Mouse (Mus musculus) CH12.LX (cell line): ENCODE results near the gene Adipor2. TPM values are rescaled to one million over a fixed set of nuclear protein-coding genes. Genes with fewer than 3 reads are reported as not detected.

Source experiments
- DNase-seq: peaks from one replicate; pipeline ENCODE4 v3.0.0-alpha.2; 2013; ENCODE audit errors: extremely low read depth
- H3K27ac ChIP-seq: 2 replicates; pipeline ENCODE4 v1.5.1; 2012; ENCODE audit warnings: low read depth, mild to moderate bottlenecking, control low read depth, moderate library complexity; ENCODE audit not compliant: insufficient read depth
- H3K27me3 ChIP-seq: replicated peaks from 2 replicates; pipeline ENCODE3; 2012; ENCODE audit warnings: inconsistent platforms
- H3K36me3 ChIP-seq, 2 experiments: replicated peaks in 1 of 2; 2 replicates each; pipeline versions ENCODE3 to v1.6.1; 2012; ENCODE audit warnings: inconsistent platforms in 1 of 2, low read length in 1 of 2, mild to moderate bottlenecking in 1 of 2, mixed read lengths in 1 of 2, moderate library complexity in 1 of 2; ENCODE audit not compliant: control insufficient read depth in 1 of 2, insufficient read depth in 1 of 2
- H3K4me1 ChIP-seq, 2 experiments: 2 replicates each; pipeline ENCODE4 v1.6.1; 2012; ENCODE audit warnings: inconsistent platforms in 1 of 2, moderate library complexity in 1 of 2; ENCODE audit not compliant: insufficient read depth in 2 of 2, control insufficient read depth in 1 of 2
- H3K4me2 ChIP-seq: 2 replicates; pipeline ENCODE4 v1.6.1; 2012; ENCODE audit warnings: low read depth, mild to moderate bottlenecking, control low read depth; ENCODE audit not compliant: poor library complexity, insufficient read depth, severe bottlenecking
- H3K4me3 ChIP-seq, 3 experiments: fragments of 150-350 bp in 1 of 3; sonication (generic) in 1 of 3; replicated peaks in 1 of 3; 2 replicates each; pipeline versions ENCODE3 to v1.5.1; 2011 to 2012; ENCODE audit warnings: low read depth in 2 of 3, low read length in 2 of 3, mild to moderate bottlenecking in 2 of 3, moderate library complexity in 2 of 3, control low read depth in 1 of 3, improper control_type of control experiment in 1 of 3, inconsistent platforms in 1 of 3, mixed read lengths in 1 of 3; ENCODE audit not compliant: poor library complexity in 1 of 3
- H3K79me2 ChIP-seq: replicated peaks from 2 replicates; pipeline ENCODE4 v1.6.1; 2012; ENCODE audit warnings: mild to moderate bottlenecking, moderate library complexity; ENCODE audit not compliant: control insufficient read depth, poor library complexity, insufficient read depth, severe bottlenecking; ENCODE audit errors: extremely low read depth
- H3K9ac ChIP-seq: 2 replicates; pipeline ENCODE4 v1.6.1; 2012; ENCODE audit warnings: low read depth, mild to moderate bottlenecking, control low read depth, moderate library complexity; ENCODE audit not compliant: insufficient read depth
- H3K9me3 ChIP-seq: replicated peaks from 2 replicates; pipeline ENCODE3; 2012; ENCODE audit warnings: low read length, inconsistent platforms, mixed read lengths
- BHLHE40 ChIP-seq: IDR thresholded peaks from 2 replicates; pipeline ENCODE4 v1.6.1; 2011; ENCODE audit warnings: mild to moderate bottlenecking, low read depth, low read length, improper control_type of control experiment
- CTCF ChIP-seq, 2 experiments: IDR thresholded peaks in 1 of 2; conservative IDR thresholded peaks in 1 of 2; 2 replicates each; pipeline ENCODE4 v1.5.1; 2011 to 2012; ENCODE audit warnings: low read depth in 2 of 2, low read length in 2 of 2, improper control_type of control experiment in 1 of 2, inconsistent platforms in 1 of 2, mild to moderate bottlenecking in 1 of 2, moderate library complexity in 1 of 2
- IRF4 ChIP-seq: IDR thresholded peaks from 2 replicates; pipeline ENCODE4 v1.6.1; 2014; ENCODE audit warnings: low read depth, mild to moderate bottlenecking, inconsistent platforms, low read length, improper control_type of control experiment
- JUND ChIP-seq: conservative IDR thresholded peaks from 2 replicates; pipeline ENCODE4 v1.6.1; 2011; ENCODE audit warnings: low read depth, low read length, improper control_type of control experiment
- MAX ChIP-seq: IDR thresholded peaks from 2 replicates; pipeline ENCODE4 v1.6.1; 2011; ENCODE audit warnings: low read length, improper control_type of control experiment
- MEF2A ChIP-seq: IDR thresholded peaks from 2 replicates; pipeline ENCODE4 v1.6.1; 2014; ENCODE audit warnings: low read depth, mild to moderate bottlenecking, inconsistent platforms, low read length, improper control_type of control experiment, borderline replicate concordance
- MXI1 ChIP-seq: IDR thresholded peaks from 2 replicates; pipeline ENCODE4 v1.6.1; 2011; ENCODE audit warnings: mild to moderate bottlenecking, low read depth, low read length, improper control_type of control experiment
- POLR2A ChIP-seq: IDR thresholded peaks from 2 replicates; pipeline ENCODE4 v1.6.1; 2011; ENCODE audit warnings: low read depth, mild to moderate bottlenecking, improper control_type of control experiment, low read length
- RCOR1 ChIP-seq: conservative IDR thresholded peaks from 2 replicates; pipeline ENCODE4 v1.6.1; 2012; ENCODE audit warnings: low read depth, mild to moderate bottlenecking, inconsistent platforms, low read length, improper control_type of control experiment
- SIN3A ChIP-seq: IDR thresholded peaks from 2 replicates; pipeline ENCODE4 v1.6.1; 2012; ENCODE audit warnings: low read length, improper control_type of control experiment, inconsistent platforms
- UBTF ChIP-seq: IDR thresholded peaks from 2 replicates; pipeline ENCODE4 v1.6.1; 2012; ENCODE audit warnings: low read depth, mild to moderate bottlenecking, inconsistent platforms, low read length, improper control_type of control experiment, moderate library complexity
- USF1 ChIP-seq: IDR thresholded peaks from 2 replicates; pipeline ENCODE4 v1.6.1; 2014; ENCODE audit warnings: low read depth, mild to moderate bottlenecking, inconsistent platforms, low read length, improper control_type of control experiment
- ZC3H11A ChIP-seq: IDR thresholded peaks from 2 replicates; pipeline ENCODE4 v1.6.1; 2012; ENCODE audit warnings: low read depth, mild to moderate bottlenecking, inconsistent platforms, low read length, improper control_type of control experiment
- ZMIZ1 ChIP-seq: IDR thresholded peaks from 2 replicates; pipeline ENCODE4 v1.6.1; 2012; ENCODE audit warnings: low read depth, mild to moderate bottlenecking, inconsistent platforms, low read length, improper control_type of control experiment
- ZNF384 ChIP-seq: IDR thresholded peaks from 2 replicates; pipeline ENCODE4 v1.6.1; 2012; ENCODE audit warnings: low read depth, low read length, improper control_type of control experiment, inconsistent platforms
- dilution Hi-C: fragments of 300-500 bp; cut with MboI; formaldehyde crosslinking; loops from 2 replicates; pipeline ENCODE4 v1.14.3; 2020; ENCODE audit warnings: low sequenced_read_pairs; ENCODE audit not compliant: extremely low pct_unique_long_range_greater_than_20kb, extremely low pct_ligation_motif_present
- in situ Hi-C: fragments of 300-500 bp; cut with MboI; formaldehyde crosslinking; loops from 3 replicates; pipeline ENCODE4 v1.14.3; 2019; ENCODE audit warnings: low sequenced_read_pairs, low pct_ligation_motif_present, low pct_unique_long_range_greater_than_20kb, mixed read lengths
- polyA plus RNA-seq: library from polyadenylated mRNA; unstranded; fragments of >175 nt; gene quantifications from 2 replicates; pipeline ENCODE4 v1.2.1, GENCODE M21; 2012; ENCODE audit warnings: low read depth; ENCODE audit not compliant: insufficient read length
- total RNA-seq, 2 experiments: library from RNA; depleted of rRNA; stranded (reverse); fragments of 300-350 nt in 1 of 2; fragments of >200 nt in 1 of 2; gene quantifications; 2 replicates each; pipeline ENCODE4 v1.2.3; 2012 to 2014

Gene Adipor2
- total and polyA plus RNA-seq, 3 experiments: 29.8 to 43.5 (median 40.3) TPM

GRCm38 (mm10) chr6:119429311-119429710 is 11.8 kb upstream of the Adipor2 start:
- H3K9ac ChIP-seq: no peak overlapping the region
- peaks cover 0 to 12% of the 10 kb centered on the region in 2 experiments for H3K36me3 ChIP-seq
- dilution Hi-C loops: no loop called here
- in situ Hi-C loops: loop anchor here (5.0 kb wide), 1 partner anchor 207 kb away; no protein-coding TSS in a partner anchor
- no peaks in the 10 kb centered on the region for H3K27me3 ChIP-seq
- no peak for DNase-seq
- H3K79me2 ChIP-seq: no peaks in the 10 kb centered on the region
- TF ChIP-seq BHLHE40: no peak
- no peak for TF ChIP-seq IRF4
- no peak for TF ChIP-seq MAX
- no peak for TF ChIP-seq MEF2A
- no peak for TF ChIP-seq JUND
- TF ChIP-seq UBTF: no peak
- no peak for TF ChIP-seq MXI1
- no peak for TF ChIP-seq ZC3H11A
- no peak for TF ChIP-seq USF1
- TF ChIP-seq POLR2A: no peak
- TF ChIP-seq SIN3A: no peak
- TF ChIP-seq ZNF384: no peak
- no peak for TF ChIP-seq RCOR1
- no peaks in the 10 kb centered on the region for H3K4me1 ChIP-seq
- no peak overlapping the region for H3K27ac ChIP-seq
- H3K9me3 ChIP-seq: peaks cover 4% of the 10 kb centered on the region
- no peak overlapping the region for H3K4me3 ChIP-seq
- no peak overlapping the region for H3K4me2 ChIP-seq

- in situ Hi-C loops (loop anchor here (5.0 kb wide), 1 partner anchor 206 kb away; no protein-coding TSS in a partner anchor), dilution Hi-C loops (no loop called here)
- Histone ChIP-seq H3K4me3 (no peak overlapping the region), H3K79me2 (no peaks in the 10 kb centered on the region), H3K9me3 (peaks cover 6% of the 10 kb centered on the region), H3K36me3 (peaks cover 0 to 10% of the 10 kb centered on the region in 2 experiments), H3K27me3 (no peaks in the 10 kb centered on the region), H3K4me1 (no peaks in the 10 kb centered on the region), H3K27ac (no peak overlapping the region), H3K9ac (no peak overlapping the region), H3K4me2 (no peak overlapping the region)
- TF ChIP-seq ZMIZ1 (no peak), CTCF (conservative IDR thresholded peaks at IDR 0.05 in 1 of 2, IDR thresholded peaks at IDR 0.05 in 1 of 2; ENCODE audit: low read depth in 2 of 2, low read length in 2 of 2) (peak in 1 of 2 experiments; percentile 41; a peak in 2 of 4 replicates)
- peak; percentile 40 for DNase-seq
Observed at GRCm38 (mm10) chr6:119428611-119429010, 11.1 kb upstream of the Adipor2 start.

- no peak for TF ChIP-seq UBTF
- Histone ChIP-seq H3K9ac (no peak overlapping the region), H3K36me3 (no peaks in the 10 kb centered on the region), H3K27me3 (no peaks in the 10 kb centered on the region), H3K27ac (no peak overlapping the region), H3K9me3 (peaks cover 6% of the 10 kb centered on the region), H3K79me2 (no peaks in the 10 kb centered on the region), H3K4me2 (no peak overlapping the region), H3K4me1 (no peaks in the 10 kb centered on the region), H3K4me3 (no peak overlapping the region)
- in situ Hi-C loops (no loop called here), dilution Hi-C loops (no loop called here)
- DNase-seq: no peak
Observed at GRCm38 (mm10) chr6:119421001-119421400, 3.5 kb upstream of the Adipor2 start.
